Mouse (Mus musculus) right cerebral cortex, postnatal 4 days (tissue): ENCODE results near the gene Plcg2.

ENCODE experiments used
- DNase-seq: peaks from one replicate; pipeline ENCODE4 v3.0.0-alpha.2; 2022

Plcg2 gene

GRCm38 (mm10) chr8:117488246-117489005 is 9.7 kb upstream of the Plcg2 start:
- no peak for DNase-seq

GRCm38 (mm10) chr8:117493543-117493942 is 4.5 kb upstream of the Plcg2 start:
- DNase-seq: no peak

- DNase-seq: no peak
These were observed 3.2 kb upstream of the Plcg2 start for GRCm38 (mm10) chr8:117494874-117495273.

GRCm38 (mm10) chr8:117498915-117499540 is 937 bp downstream of the Plcg2 start:
- DNase-seq: no peak

GRCm38 (mm10) chr8:117500232-117500823 is 2.2 kb downstream of the Plcg2 start:
- DNase-seq: no peak

GRCm38 (mm10) chr8:117501323-117501722 is 3.2 kb downstream of the Plcg2 start:
- no peak for DNase-seq

- no peak for DNase-seq
These were observed 5.4 kb downstream of the Plcg2 start for GRCm38 (mm10) chr8:117503405-117504069.

- DNase-seq: no peak
These were observed 9.6 kb downstream of the Plcg2 start for GRCm38 (mm10) chr8:117507703-117508102.

- no peak for DNase-seq
These were observed 18.9 kb downstream of the Plcg2 start for GRCm38 (mm10) chr8:117516876-117517565.

GRCm38 (mm10) chr8:117517861-117518260 is 19.8 kb downstream of the Plcg2 start:
- DNase-seq: no peak

GRCm38 (mm10) chr8:117518873-117519272 is 20.8 kb downstream of the Plcg2 start:
- DNase-seq: no peak

- no peak for DNase-seq
These were observed 28.1 kb downstream of the Plcg2 start for GRCm38 (mm10) chr8:117526185-117526584.

GRCm38 (mm10) chr8:117527983-117528382 is 29.9 kb downstream of the Plcg2 start:
- DNase-seq: no peak

GRCm38 (mm10) chr8:117529177-117529576 is 31.1 kb downstream of the Plcg2 start:
- DNase-seq: no peak

- DNase-seq: no peak
These were observed 34.4 kb downstream of the Plcg2 start for GRCm38 (mm10) chr8:117532381-117532972.

- no peak for DNase-seq
These were observed 38.8 kb downstream of the Plcg2 start for GRCm38 (mm10) chr8:117536862-117537261.

GRCm38 (mm10) chr8:117537751-117538150 is 39.7 kb downstream of the Plcg2 start:
- no peak for DNase-seq

- no peak for DNase-seq
These were observed 44.9 kb downstream of the Plcg2 start for GRCm38 (mm10) chr8:117542951-117543350.

GRCm38 (mm10) chr8:117543789-117544188 is 45.7 kb downstream of the Plcg2 start:
- no peak for DNase-seq

GRCm38 (mm10) chr8:117545043-117545442 is 47.0 kb downstream of the Plcg2 start:
- DNase-seq: no peak

GRCm38 (mm10) chr8:117546386-117546785 is 48.3 kb downstream of the Plcg2 start:
- DNase-seq: no peak

- no peak for DNase-seq
These were observed 49.9 kb downstream of the Plcg2 start for GRCm38 (mm10) chr8:117547945-117548344.

- DNase-seq: no peak
These were observed 50.4 kb downstream of the Plcg2 start for GRCm38 (mm10) chr8:117548453-117548852.
